Mouse (Mus musculus) intestine, postnatal 0 days (tissue): ENCODE data around the gene Nab1. TPM values are rescaled to one million over a fixed set of nuclear protein-coding genes. Genes with fewer than 3 reads are reported as not detected.

Source experiments
- ATAC-seq: fragments of 200-750 bp; cut with Nextera tagmentation; 2 replicates; pipeline ENCODE4 v1.8.0; 2017; ENCODE audit warnings: mild to moderate bottlenecking, moderate TSS enrichment, moderate library complexity
- H3K27ac ChIP-seq: fragments of 300-500 bp; sonication (generic); 2 replicates; pipeline ENCODE4 v1.5.1; 2014; ENCODE audit warnings: mild to moderate bottlenecking, low read depth, low read length, moderate library complexity
- H3K27me3 ChIP-seq: fragments of 300-500 bp; sonication (generic); replicated peaks from 2 replicates; pipeline ENCODE4 v1.6.1; 2014; ENCODE audit warnings: low read length, mixed read lengths; ENCODE audit not compliant: control insufficient read depth, insufficient read depth
- H3K36me3 ChIP-seq: fragments of 300-500 bp; sonication (generic); 2 replicates; pipeline ENCODE4 v1.6.1; 2014; ENCODE audit warnings: mild to moderate bottlenecking, moderate library complexity; ENCODE audit not compliant: control insufficient read depth, insufficient read depth
- H3K4me1 ChIP-seq: fragments of 300-500 bp; sonication (generic); replicated peaks from 2 replicates; pipeline ENCODE4 v1.6.1; 2014; ENCODE audit warnings: antibody characterized with exemption, low read length, mixed read lengths; ENCODE audit not compliant: control insufficient read depth, insufficient read depth
- H3K4me2 ChIP-seq: fragments of 300-500 bp; sonication (generic); replicated peaks from 2 replicates; pipeline ENCODE4 v1.6.1; 2014; ENCODE audit warnings: low read depth, mild to moderate bottlenecking, moderate library complexity
- H3K4me3 ChIP-seq: fragments of 300-500 bp; sonication (generic); 2 replicates; pipeline ENCODE4 v1.5.1; 2014; ENCODE audit warnings: low read depth, low read length
- H3K9ac ChIP-seq: fragments of 300-500 bp; sonication (generic); 2 replicates; pipeline ENCODE4 v1.6.1; 2014; ENCODE audit warnings: mild to moderate bottlenecking, low read depth, low read length
- H3K9me3 ChIP-seq: fragments of 300-500 bp; sonication (generic); 2 replicates; pipeline ENCODE4 v1.6.1; 2016; ENCODE audit warnings: mixed run types; ENCODE audit not compliant: control insufficient read depth
- CTCF ChIP-seq: sonication (generic); IDR thresholded peaks from 2 replicates; pipeline ENCODE4 v1.5.1; 2016; ENCODE audit warnings: low read depth, mild to moderate bottlenecking, control low read depth, antibody characterized with exemption, moderate library complexity
- WGBS: fragments of 180-500 bp; shearing (Covaris S2); extraction: QIAGEN DNeasy Blood & Tissue Kit; methylation state at CpG from one replicate; pipeline ENCODE4 v1.1.7; 2014; 5-methylcytosine and 5-hydroxymethylcytosine counted together
- polyA plus RNA-seq: library from polyadenylated mRNA; unstranded; fragments of >200 nt; fragmentation: Nextera tagmentation; extraction: Ambion mirVana; gene quantifications from 2 replicates; pipeline ENCODE4 v1.2.1, GENCODE M21; 2015

Gene Nab1
- polyA plus RNA-seq, 1 experiment from 2014 or later, result 10.3 TPM

GRCm38 (mm10) chr1:52422137-52422536 lies 78.3 kb downstream of the Nab1 start:
- Histone ChIP-seq H3K36me3 (no peaks in the 10 kb centered on the region), H3K9me3 (no peaks in the 10 kb centered on the region), H3K9ac (no peak overlapping the region), H3K27ac (no peak overlapping the region), H3K4me3 (no peak overlapping the region), H3K4me1 (no peaks in the 10 kb centered on the region), H3K4me2 (no peak overlapping the region), H3K27me3 (no peaks in the 10 kb centered on the region)
- no peak for ATAC-seq
- WGBS, result 65% methylated on average over 3 of the region's 3 CpGs
- no peak for TF ChIP-seq CTCF

GRCm38 (mm10) chr1:52421623-52422022 lies 78.9 kb downstream of the Nab1 start:
- no peak overlapping the region for H3K27ac ChIP-seq
- H3K4me3 ChIP-seq, result no peak overlapping the region
- H3K4me2 ChIP-seq, result no peak overlapping the region
- no peak overlapping the region for H3K9ac ChIP-seq
- H3K36me3 ChIP-seq, result no peaks in the 10 kb centered on the region
- no peaks in the 10 kb centered on the region for H3K9me3 ChIP-seq
- no peaks in the 10 kb centered on the region for H3K27me3 ChIP-seq
- no peak for TF ChIP-seq CTCF
- no peak for ATAC-seq
- no peaks in the 10 kb centered on the region for H3K4me1 ChIP-seq

- no peak overlapping the region for H3K27ac ChIP-seq
- no peaks in the 10 kb centered on the region for H3K27me3 ChIP-seq
- 88% methylated on average over 7 of the region's 7 CpGs for WGBS
- H3K4me2 ChIP-seq, result no peak overlapping the region
- no peak overlapping the region for H3K4me3 ChIP-seq
- no peak overlapping the region for H3K9ac ChIP-seq
- no peaks in the 10 kb centered on the region for H3K9me3 ChIP-seq
- TF ChIP-seq CTCF, result no peak
- no peak for ATAC-seq
- H3K36me3 ChIP-seq, result no peaks in the 10 kb centered on the region
- no peaks in the 10 kb centered on the region for H3K4me1 ChIP-seq
Measured at GRCm38 (mm10) chr1:52419088-52419819, 81.2 kb downstream of the Nab1 start.

Other genes starting within 250 kb of the Nab1 start
- gene Nemp2, start 130.0 kb upstream of the Nab1 start, polyA plus RNA-seq, result 2.0 and 2.1 TPM in 2 replicates
- gene Mfsd6, start 226.8 kb upstream of the Nab1 start, polyA plus RNA-seq, result 9.1 and 9.2 TPM in 2 replicates